Mouse (Mus musculus) liver, adult 2 months (tissue): ENCODE measurements around the gene Pax8. TPM values are rescaled to one million over a fixed set of nuclear protein-coding genes. Genes with fewer than 3 reads are reported as not detected.

ENCODE experiments used
- DNase-seq: peaks from one replicate; pipeline ENCODE4 v3.0.0-alpha.2; 2011; ENCODE audit warnings: low read depth, low spot score; ENCODE audit errors: extremely low read depth
- H3K27ac ChIP-seq: fragments of 200-500 bp; replicated peaks from 2 replicates; pipeline ENCODE4 v1.5.1; 2012; ENCODE audit warnings: low read depth, mild to moderate bottlenecking, control low read depth, inconsistent platforms, low read length; ENCODE audit not compliant: insufficient read depth
- H3K27me3 ChIP-seq: fragments of 200-500 bp; 2 replicates; pipeline ENCODE4 v1.6.1; 2012; ENCODE audit warnings: mild to moderate bottlenecking, moderate library complexity, low read length, inconsistent platforms; ENCODE audit not compliant: control insufficient read depth, insufficient read depth
- H3K36me3 ChIP-seq: fragments of 200-500 bp; 2 replicates; pipeline ENCODE4 v1.6.1; 2012; ENCODE audit warnings: low read length, inconsistent platforms; ENCODE audit not compliant: control insufficient read depth, insufficient read depth
- H3K4me1 ChIP-seq: fragments of 200-500 bp; 2 replicates; pipeline ENCODE4 v1.6.1; 2011; ENCODE audit warnings: low read length; ENCODE audit not compliant: control insufficient read depth, insufficient read depth
- H3K4me3 ChIP-seq: fragments of 200-500 bp; 2 replicates; pipeline ENCODE4 v1.5.1; 2011; ENCODE audit warnings: low read depth, mild to moderate bottlenecking, control low read depth, low read length, moderate library complexity; ENCODE audit not compliant: insufficient read depth
- H3K79me2 ChIP-seq: fragments of 200-500 bp; 2 replicates; pipeline ENCODE4 v1.6.1; 2012; ENCODE audit warnings: inconsistent platforms, mild to moderate bottlenecking, low read length, moderate library complexity; ENCODE audit not compliant: control insufficient read depth, insufficient read depth
- H3K9ac ChIP-seq: fragments of 200-500 bp; 2 replicates; pipeline ENCODE4 v1.6.1; 2012; ENCODE audit warnings: low read depth, mild to moderate bottlenecking, control low read depth, inconsistent platforms, low read length
- CTCF ChIP-seq: fragments of 200-500 bp; IDR thresholded peaks from 2 replicates; pipeline ENCODE4 v1.5.1; 2011; ENCODE audit warnings: low read depth, low read length, control low read depth
- POLR2A ChIP-seq: fragments of 200-500 bp; IDR thresholded peaks from 2 replicates; pipeline ENCODE4 v1.6.1; 2011; ENCODE audit warnings: low read length, control low read depth; ENCODE audit not compliant: insufficient read depth; ENCODE audit errors: extremely low read depth
- WGBS: fragments of 180-500 bp; shearing (Covaris S2); methylation state at CpG from one replicate; pipeline ENCODE4 v1.1.7; 2018; 5-methylcytosine and 5-hydroxymethylcytosine counted together
- polyA plus RNA-seq: library from polyadenylated mRNA; depleted of rRNA; stranded (reverse); fragments of >200 nt; gene quantifications from 2 replicates; pipeline ENCODE4 v1.2.3, GENCODE M21; 2012; rRNA removed
- total RNA-seq: library from RNA; depleted of rRNA; stranded (reverse); fragments of >200 nt; gene quantifications from 2 replicates; pipeline ENCODE4 v1.2.3, GENCODE M21; 2014; rRNA removed

Gene Pax8
- total and polyA plus RNA-seq, 2 experiments = 0.09 TPM; not detected in 1

- no peak for DNase-seq
- no peaks in the 10 kb centered on the region for H3K27me3 ChIP-seq
- H3K36me3 ChIP-seq = no peaks in the 10 kb centered on the region
- H3K79me2 ChIP-seq = no peaks in the 10 kb centered on the region
- H3K9ac ChIP-seq = no peak overlapping the region
- no peak overlapping the region for H3K4me3 ChIP-seq
- TF ChIP-seq POLR2A (no peak), CTCF (no peak)
- H3K27ac ChIP-seq = 0 out of 2 replicates have a peak overlapping the region, but pooled peaks have one; percentile 10
- no peaks in the 10 kb centered on the region for H3K4me1 ChIP-seq
- 85% methylated on average over 3 of the region's 3 CpGs for WGBS
Observed at GRCm38 (mm10) chr2:24383636-24384035, 91.8 kb downstream of the Pax8 start.

GRCm38 (mm10) chr2:24382456-24383230, 92.8 kb downstream of the Pax8 start:
- H3K9ac ChIP-seq = no peak overlapping the region
- H3K27me3 ChIP-seq = no peaks in the 10 kb centered on the region
- no peak overlapping the region for H3K4me3 ChIP-seq
- no peaks in the 10 kb centered on the region for H3K4me1 ChIP-seq
- H3K79me2 ChIP-seq = no peaks in the 10 kb centered on the region
- 82% methylated on average over 9 of the region's 9 CpGs for WGBS
- H3K36me3 ChIP-seq = no peaks in the 10 kb centered on the region
- DNase-seq = no peak
- TF ChIP-seq CTCF (no peak), POLR2A (no peak)
- no peak overlapping the region for H3K27ac ChIP-seq

GRCm38 (mm10) chr2:24378747-24379450, 96.5 kb downstream of the Pax8 start:
- Histone ChIP-seq H3K4me1 (no peaks in the 10 kb centered on the region), H3K79me2 (no peaks in the 10 kb centered on the region), H3K27ac (no peak overlapping the region), H3K9ac (no peak overlapping the region), H3K36me3 (no peaks in the 10 kb centered on the region), H3K27me3 (no peaks in the 10 kb centered on the region), H3K4me3 (no peak overlapping the region)
- 75% methylated on average over 5 of the region's 5 CpGs for WGBS
- TF ChIP-seq CTCF = no peak
- no peak for TF ChIP-seq POLR2A
- DNase-seq = peak; percentile 25

Other genes with a start within 250 kb of the Pax8 start
- gene Il1f5, start 198.6 kb downstream of the Pax8 start, total RNA-seq = not detected in 2 replicates
- not detected in 2 replicates for gene Il1f5, start 198.6 kb downstream of the Pax8 start, polyA plus RNA-seq
- gene Il1f10, start 184.4 kb downstream of the Pax8 start, total RNA-seq = not detected in 2 replicates
- not detected in 2 replicates for gene Il1f10, start 184.4 kb downstream of the Pax8 start, polyA plus RNA-seq
- 10.8 and 13.9 TPM in 2 replicates for gene Il1rn, start 138.7 kb downstream of the Pax8 start, total RNA-seq
- gene Il1rn, start 138.7 kb downstream of the Pax8 start, polyA plus RNA-seq = 1.3 and 1.5 TPM in 2 replicates
- gene Psd4, start 108.0 kb downstream of the Pax8 start, total RNA-seq = 1.6 and 3.7 TPM in 2 replicates
- gene Psd4, start 108.0 kb downstream of the Pax8 start, polyA plus RNA-seq = 1.5 and 2.1 TPM in 2 replicates